Mouse (Mus musculus): Measurements from ENCODE around the gene Kmt2d. TPM values are rescaled to one million over a fixed set of nuclear protein-coding genes. Genes with fewer than 3 reads are reported as not detected.

Kmt2d gene
- 37.9 and 38.9 TPM in 2 replicates for polyA plus RNA-seq (2012; rRNA removed)

GRCm38 (mm10) chr15:98871070-98871915, at the start of gene Kmt2d:
TSS of gene Kmt2d (minus strand) at chr15:98871204.

GRCm38 (mm10) chr15:98917538-98918498, 46.8 kb upstream of the Kmt2d start, which contains the start of gene Lmbr1l:
TSS of gene Lmbr1l (minus strand) at chr15:98918231.

DNA sequence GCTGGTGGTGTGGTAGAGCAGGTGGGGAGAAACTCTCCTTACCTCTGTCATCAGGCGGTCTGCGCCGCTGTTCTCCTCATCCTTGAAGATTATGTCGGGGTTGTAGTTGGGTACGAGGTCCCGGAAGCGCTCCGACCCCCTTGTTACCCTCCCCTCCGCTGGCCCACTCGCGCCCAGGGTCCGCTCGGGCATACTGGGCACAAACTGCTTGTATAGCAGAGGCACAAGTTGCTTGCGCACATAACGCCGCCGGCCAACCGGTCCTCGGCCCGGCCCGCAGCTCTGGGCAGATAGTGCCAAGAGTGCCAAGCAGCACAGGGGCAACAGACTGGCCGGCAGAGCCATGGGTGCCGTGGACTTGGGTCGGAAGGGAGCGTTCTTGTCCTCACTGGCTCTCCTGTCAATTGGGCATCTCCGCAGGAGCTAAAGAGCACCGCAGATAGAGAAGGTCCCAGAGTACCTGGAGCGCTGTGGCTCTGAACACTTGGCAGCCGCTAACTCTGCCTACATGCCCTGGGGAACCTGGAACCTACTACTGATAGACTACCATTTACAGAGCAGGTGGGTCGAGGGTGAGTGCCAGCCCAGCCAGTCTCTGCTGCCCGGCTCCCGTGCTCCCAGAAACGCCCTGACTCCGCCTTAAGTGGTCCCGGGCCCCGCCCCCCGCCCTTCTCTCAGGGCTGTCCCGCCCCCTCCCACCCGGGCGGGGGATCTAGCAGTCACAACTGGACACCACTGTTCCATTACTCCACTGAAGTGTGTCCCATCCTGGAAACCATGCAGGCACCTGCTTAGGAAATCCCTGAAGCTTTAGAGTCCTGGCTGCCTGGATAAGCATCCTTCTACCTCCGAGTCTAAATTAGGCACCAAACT, 27.2 kb upstream of the Kmt2d start, which contains the start of gene Dhh:
Gene Dhh (minus strand): TSS at position 613 of the 873 bp plus-strand sequence.

GRCm38 (mm10) chr15:98893940-98894745, 23.1 kb upstream of the Kmt2d start, which contains the start of gene Rhebl1:
TSS of gene Rhebl1 (minus strand) at chr15:98894540.

GRCm38 (mm10) chr15:98830736-98831683, 40.0 kb downstream of the Kmt2d start, which contains the start of gene Prkag1:
TSS of gene Prkag1 (minus strand) at chr15:98831521.

GRCm38 (mm10) chr15:98809390-98809789, 61.6 kb downstream of the Kmt2d start, which contains the start of gene Ddn:
TSS of gene Ddn (minus strand) at chr15:98809490.

GRCm38 (mm10) chr15:98789661-98790535, 81.1 kb downstream of the Kmt2d start, which contains the start of gene Wnt1:
TSS of gene Wnt1 (plus strand) at chr15:98789857.

Other genes starting within 250 kb of the Kmt2d start
- gene Cacnb3, start 240.4 kb downstream of the Kmt2d start, polyA plus RNA-seq (2012; rRNA removed), result 75.3 and 102 TPM in 2 replicates
- 66.3 and 99.5 TPM in 2 replicates for gene Ddx23, start 208.3 kb downstream of the Kmt2d start, polyA plus RNA-seq (2012; rRNA removed)
- gene Rnd1, start 193.7 kb downstream of the Kmt2d start, polyA plus RNA-seq (2012; rRNA removed), result 7.9 and 12.3 TPM in 2 replicates
- gene Ccdc65, start 163.0 kb downstream of the Kmt2d start, polyA plus RNA-seq (2012; rRNA removed), result 0.70 and 1.4 TPM in 2 replicates
- 10.1 and 11.2 TPM in 2 replicates for gene Fkbp11, start 143.0 kb downstream of the Kmt2d start, polyA plus RNA-seq (2012; rRNA removed)
- 72.2 and 83.4 TPM in 2 replicates for gene Arf3, start 108.0 kb downstream of the Kmt2d start, polyA plus RNA-seq (2012; rRNA removed)
- gene Wnt10b, start 93.1 kb downstream of the Kmt2d start, polyA plus RNA-seq (2012; rRNA removed), result 0.72 and 2.0 TPM in 2 replicates
- 3.5 and 7.9 TPM in 2 replicates for gene Wnt1, start 81.3 kb downstream of the Kmt2d start, polyA plus RNA-seq (2012; rRNA removed)
- 0.55 and 1.2 TPM in 2 replicates for gene Ddn, start 61.7 kb downstream of the Kmt2d start, polyA plus RNA-seq (2012; rRNA removed)
- 75.6 and 78.9 TPM in 2 replicates for gene Prkag1, start 39.7 kb downstream of the Kmt2d start, polyA plus RNA-seq (2012; rRNA removed)
- 11.3 and 19.2 TPM in 2 replicates for gene Rhebl1, start 23.3 kb upstream of the Kmt2d start, polyA plus RNA-seq (2012; rRNA removed)
- gene Dhh, start 27.3 kb upstream of the Kmt2d start, polyA plus RNA-seq (2012; rRNA removed), result 0.56 and 0.96 TPM in 2 replicates
- 57.1 and 72.0 TPM in 2 replicates for gene Lmbr1l, start 47.0 kb upstream of the Kmt2d start, polyA plus RNA-seq (2012; rRNA removed)
- gene Tuba1b, start 63.4 kb upstream of the Kmt2d start, polyA plus RNA-seq (2012; rRNA removed), result 2,005 and 2,656 TPM in 2 replicates
- 70.5 TPM in 1 of 2 replicates, not detected in the other for gene Gm49450, start 82.3 kb upstream of the Kmt2d start, polyA plus RNA-seq (2012; rRNA removed)
- 3,950 and 4,162 TPM in 2 replicates for gene Tuba1a, start 82.5 kb upstream of the Kmt2d start, polyA plus RNA-seq (2012; rRNA removed)
- 112 and 136 TPM in 2 replicates for gene Tuba1c, start 158.7 kb upstream of the Kmt2d start, polyA plus RNA-seq (2012; rRNA removed)
- gene Prph, start 184.0 kb upstream of the Kmt2d start, polyA plus RNA-seq (2012; rRNA removed), result 20.1 and 28.7 TPM in 2 replicates
- 40.3 and 43.9 TPM in 2 replicates for gene Troap, start 203.4 kb upstream of the Kmt2d start, polyA plus RNA-seq (2012; rRNA removed)
- gene C1ql4, start 216.6 kb upstream of the Kmt2d start, polyA plus RNA-seq (2012; rRNA removed), result 8.0 and 12.4 TPM in 2 replicates
- gene Dnajc22, start 222.0 kb upstream of the Kmt2d start, polyA plus RNA-seq (2012; rRNA removed), result 2.5 and 3.1 TPM in 2 replicates

Data from central nervous system, embryonic 11.5 days (tissue).